Mouse (Mus musculus) lung, postnatal 36 days (tissue): ENCODE results near the gene Ints2.

ENCODE experiments used
- DNase-seq: peaks from one replicate; pipeline ENCODE4 v3.0.0; 2022; ENCODE audit warnings: mixed read lengths

The Ints2 gene

GRCm38 (mm10) chr11:86170743-86171142 lies 86.6 kb downstream of the Ints2 start:
- no peak for DNase-seq
